Mouse (Mus musculus) testis, postnatal 14 days (tissue): Measurements from ENCODE around the gene Tagap.
"Not testable (repeated sequence)": the region's sequence is repeated elsewhere in the genome, so short reads cannot be mapped to it uniquely, and the experiment has no call there.

Experiments used
- DNase-seq: peaks from one replicate; pipeline ENCODE4 v3.0.0; 2021; ENCODE audit warnings: low spot score

The Tagap gene

DNA sequence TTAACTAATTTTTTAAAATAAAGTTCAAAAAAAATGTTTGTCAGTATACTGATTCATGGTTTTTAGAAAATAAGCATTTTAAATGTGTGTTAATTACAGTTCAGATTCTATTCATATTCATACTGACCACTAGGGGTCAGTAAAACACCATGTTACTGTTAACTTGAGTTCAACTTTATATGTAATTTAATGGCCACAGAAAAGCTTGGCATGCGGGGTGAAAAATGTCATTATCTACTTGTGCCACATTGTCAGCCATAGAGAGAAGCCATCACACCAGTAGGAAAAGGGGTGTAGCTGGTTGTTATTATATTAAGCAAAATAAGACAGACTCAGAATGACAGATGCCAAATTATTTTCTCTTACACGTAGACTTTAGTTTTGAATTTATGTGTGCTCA, 57.7 kb downstream of the Tagap start:
- not testable (repeated sequence) for DNase-seq
